10 mouse cellular contexts compared by ENCODE assay signal in the genomic region with DNA sequence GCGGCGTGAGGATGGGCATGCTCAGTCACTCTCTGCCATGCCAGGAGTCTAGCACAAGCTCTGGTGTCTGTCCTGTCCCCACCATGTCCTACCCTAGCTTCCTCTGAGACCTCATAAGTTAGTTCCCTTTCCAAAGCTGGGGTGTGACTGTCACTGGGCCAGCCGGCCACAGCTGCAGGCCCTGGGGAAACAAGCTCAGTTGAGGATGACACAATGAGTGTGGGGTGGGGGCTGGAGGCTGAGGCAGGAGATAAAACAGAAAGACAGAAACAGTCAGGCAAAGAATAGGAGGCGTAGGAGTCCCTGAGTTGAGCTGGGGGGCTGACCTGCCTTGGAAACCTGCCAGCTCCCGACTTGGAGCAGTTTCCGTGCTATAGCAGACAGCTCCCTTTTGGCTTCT.
DNase-seq lines count a peak whose midpoint lies in the region; ATAC-seq lines count a peak whose summit lies in the region.
"Had no signal": no experiment of that assay in that cellular context is flagged by ENCODE, and none has a peak within 500 bp of the region (broad histone marks: within the 10 kb centered on the region; RNA-seq: fewer than 3 reads in every experiment).

No protein-coding gene starts in this region.

- no peaks in the 10 kb centered on the region for H3K36me3 ChIP-seq in stomach, embryonic 16.5 days (ENCODE audit: control insufficient read depth, insufficient read depth, low read length)
- H3K36me3 ChIP-seq: heart, embryonic 13.5 days; midbrain, embryonic 12.5 days had no signal

- no peak overlapping the region for H3K4me3 ChIP-seq in stomach, embryonic 16.5 days (replicated peaks; ENCODE audit: low read length)
- H3K4me3 ChIP-seq: heart, embryonic 13.5 days; midbrain, embryonic 12.5 days had no signal

- peak; percentile 3 for DNase-seq in cerebellum, adult 11 months
- no peak for DNase-seq in cerebellum, postnatal 25 days
- peak; percentile 26 to 63 for DNase-seq in spleen, postnatal 4 days (ENCODE audit: low spot score in 2 of 2)
- DNase-seq in spleen, postnatal 14 days (ENCODE audit: low spot score in 2 of 2) = no peak
- DNase-seq in left cerebral cortex, postnatal 36 days (ENCODE audit: low spot score in 2 of 2) = peak; percentile 23 to 36
- no peak for DNase-seq in natural killer cell, adult 2 months (ENCODE audit: low spot score in 2 of 2)
- DNase-seq in thymus, postnatal 14 days = no peak

- H3K4me1 ChIP-seq in stomach, embryonic 16.5 days (ENCODE audit: control insufficient read depth, insufficient read depth, low read length) = no peaks in the 10 kb centered on the region

- no peak overlapping the region for H3K27ac ChIP-seq in stomach, embryonic 16.5 days (ENCODE audit: low read length)
- H3K27ac ChIP-seq: heart, embryonic 13.5 days; midbrain, embryonic 12.5 days had no signal

- H3K27me3 ChIP-seq in stomach, embryonic 16.5 days (ENCODE audit: control insufficient read depth, insufficient read depth, low read length) = no peaks in the 10 kb centered on the region
- H3K27me3 ChIP-seq: heart, embryonic 13.5 days had no signal

- intact Hi-C loops in left cerebral cortex, postnatal 36 days (cut with DNase I) = no loop called here

- 0 out of 2 replicates have a peak, but pooled peaks have one; percentile 29 for ATAC-seq in stomach, embryonic 16.5 days (ENCODE audit: insufficient read depth, low FRiP score)

- no peaks in the 10 kb centered on the region for H3K9me3 ChIP-seq in stomach, embryonic 16.5 days (replicated peaks; ENCODE audit: control insufficient read depth, low read length)
- H3K9me3 ChIP-seq: heart, embryonic 13.5 days; midbrain, embryonic 12.5 days had no signal

- H3K9ac ChIP-seq in stomach, embryonic 16.5 days (ENCODE audit: low read length) = no peak overlapping the region
- H3K9ac ChIP-seq: heart, embryonic 13.5 days; midbrain, embryonic 12.5 days had no signal

- H3K4me2 ChIP-seq in stomach, embryonic 16.5 days (ENCODE audit: low read depth, low read length) = no peak overlapping the region
- H3K4me2 ChIP-seq: heart, embryonic 13.5 days; midbrain, embryonic 12.5 days had no signal

- 54% methylated on average over 6 of the region's 6 CpGs for WGBS in stomach, embryonic 16.5 days

Comparison
In these comparisons a context has a peak if more than half of its experiments do, and no peak if none do; other contexts are left out.
1. DNase-seq: peak in cerebellum, adult 11 months (single experiment), spleen, postnatal 4 days (2 of 2) and left cerebral cortex, postnatal 36 days (2 of 2); none in cerebellum, postnatal 25 days (0 of 2), spleen, postnatal 14 days (0 of 2), natural killer cell, adult 2 months (0 of 2) and thymus, postnatal 14 days (single experiment).